Mouse (Mus musculus) kidney, embryonic 14.5 days (tissue): ENCODE measurements around the gene Trim40. TPM values are rescaled to one million over a fixed set of nuclear protein-coding genes. Genes with fewer than 3 reads are reported as not detected.

ENCODE experiments used
- ATAC-seq: fragments of 200-750 bp; cut with Nextera tagmentation; 2 replicates; pipeline ENCODE4 v1.8.0; 2017; ENCODE audit warnings: moderate number of reproducible peaks, mild to moderate bottlenecking, moderate TSS enrichment, moderate library complexity; ENCODE audit not compliant: low FRiP score, low TSS enrichment
- H3K27ac ChIP-seq: fragments of 300-500 bp; sonication (generic); 2 replicates; pipeline ENCODE4 v1.5.1; 2014; ENCODE audit warnings: low read depth, mild to moderate bottlenecking, low read length, moderate library complexity, mixed read lengths
- H3K27me3 ChIP-seq: fragments of 300-500 bp; sonication (generic); 2 replicates; pipeline ENCODE4 v1.6.1; 2014; ENCODE audit warnings: mild to moderate bottlenecking, low read length; ENCODE audit not compliant: control insufficient read depth, insufficient read depth
- H3K36me3 ChIP-seq: fragments of 300-500 bp; sonication (generic); 2 replicates; pipeline ENCODE4 v1.6.1; 2014; ENCODE audit warnings: low read length, mixed read lengths; ENCODE audit not compliant: control insufficient read depth, insufficient read depth
- H3K4me1 ChIP-seq: fragments of 300-500 bp; sonication (generic); 2 replicates; pipeline ENCODE4 v1.6.1; 2014; ENCODE audit warnings: low read length, mixed read lengths; ENCODE audit not compliant: control insufficient read depth, insufficient read depth
- H3K4me2 ChIP-seq: fragments of 300-500 bp; sonication (generic); replicated peaks from 2 replicates; pipeline ENCODE4 v1.6.1; 2014; ENCODE audit warnings: low read depth, mild to moderate bottlenecking, low read length
- H3K4me3 ChIP-seq: fragments of 300-500 bp; sonication (generic); 2 replicates; pipeline ENCODE4 v1.5.1; 2014; ENCODE audit warnings: mild to moderate bottlenecking, low read length
- H3K9ac ChIP-seq: fragments of 300-500 bp; sonication (generic); 2 replicates; pipeline ENCODE4 v1.6.1; 2014; ENCODE audit warnings: low read depth, mild to moderate bottlenecking, low read length, moderate library complexity
- H3K9me3 ChIP-seq: fragments of 300-500 bp; sonication (generic); 2 replicates; pipeline ENCODE4 v1.6.1; 2016; ENCODE audit warnings: low read length; ENCODE audit not compliant: control insufficient read depth
- WGBS: fragments of 180-500 bp; shearing (Covaris S2); extraction: QIAGEN DNeasy Blood & Tissue Kit; methylation state at CpG from one replicate; pipeline ENCODE4 v1.1.7; 2014; 5-methylcytosine and 5-hydroxymethylcytosine counted together
- polyA plus RNA-seq: library from polyadenylated mRNA; unstranded; fragments of >200 nt; fragmentation: Nextera tagmentation; extraction: Ambion mirVana; gene quantifications from 2 replicates; pipeline ENCODE4 v1.2.1, GENCODE M21; 2014

The Trim40 gene
- polyA plus RNA-seq, 1 experiment from 2014 or later: not detected

GRCm38 (mm10) chr17:36839001-36839400 lies 50.9 kb downstream of the Trim40 start:
- no peak overlapping the region for H3K4me3 ChIP-seq
- H3K4me1 ChIP-seq: peaks cover 18% of the 10 kb centered on the region; the same call in 1 of the 2 replicates
- no peaks in the 10 kb centered on the region for H3K27me3 ChIP-seq
- no peak for ATAC-seq
- H3K4me2 ChIP-seq: no peak overlapping the region
- H3K36me3 ChIP-seq: no peaks in the 10 kb centered on the region
- H3K27ac ChIP-seq: no peak overlapping the region
- no peak overlapping the region for H3K9ac ChIP-seq
- H3K9me3 ChIP-seq: no peaks in the 10 kb centered on the region
- WGBS: 82% methylated on average over 5 of the region's 5 CpGs

- under 1% methylated on average over 58 of the region's 58 CpGs for WGBS
- no peaks in the 10 kb centered on the region for H3K36me3 ChIP-seq
- ATAC-seq: peak; percentile 99
- H3K4me3 ChIP-seq: peak within 1 kb of the TSS; percentile 65
- H3K9me3 ChIP-seq: no peaks in the 10 kb centered on the region
- H3K27me3 ChIP-seq: no peaks in the 10 kb centered on the region
- H3K9ac ChIP-seq: peak within 1 kb of the TSS; percentile 87
- peak within 1 kb of the TSS; percentile 92 for H3K27ac ChIP-seq
- H3K4me2 ChIP-seq: peak within 1 kb of the TSS; percentile 63
- peaks cover 13% of the 10 kb centered on the region; the same call in 1 of the 2 replicates for H3K4me1 ChIP-seq
Observed at GRCm38 (mm10) chr17:36836874-36837647, 52.9 kb downstream of the Trim40 start, which contains the start of gene Trim26. TSS of gene Trim26 (plus strand) at chr17:36837134.

GRCm38 (mm10) chr17:36836427-36836812 lies 53.5 kb downstream of the Trim40 start:
- peak overlapping the region; percentile 87; the same call in 1 of the 2 replicates for H3K9ac ChIP-seq
- H3K4me2 ChIP-seq: peak overlapping the region; percentile 63
- H3K36me3 ChIP-seq: no peaks in the 10 kb centered on the region
- ATAC-seq: no peak
- H3K27me3 ChIP-seq: no peaks in the 10 kb centered on the region
- H3K4me3 ChIP-seq: peak overlapping the region; percentile 65
- H3K27ac ChIP-seq: peak overlapping the region; percentile 67; the same call in 1 of the 2 replicates
- peaks cover 13% of the 10 kb centered on the region; the same call in 1 of the 2 replicates for H3K4me1 ChIP-seq
- WGBS: 19% methylated on average over 3 of the region's 3 CpGs
- H3K9me3 ChIP-seq: no peaks in the 10 kb centered on the region

- Histone ChIP-seq H3K4me3 (peak overlapping the region; percentile 65; the same call in 1 of the 2 replicates), H3K36me3 (no peaks in the 10 kb centered on the region), H3K27ac (peak overlapping the region; percentile 67; the same call in 1 of the 2 replicates), H3K9me3 (no peaks in the 10 kb centered on the region), H3K4me2 (peak overlapping the region; percentile 63), H3K4me1 (peaks cover 13% of the 10 kb centered on the region; the same call in 1 of the 2 replicates), H3K9ac (0 out of 2 replicates have a peak overlapping the region, but pooled peaks have one; percentile 87), H3K27me3 (no peaks in the 10 kb centered on the region)
- ATAC-seq: peak; percentile 20; the same call in 1 of the 2 replicates
- 33% methylated on average over 12 of the region's 12 CpGs for WGBS
Observed at GRCm38 (mm10) chr17:36835591-36836426, 54.1 kb downstream of the Trim40 start.

DNA sequence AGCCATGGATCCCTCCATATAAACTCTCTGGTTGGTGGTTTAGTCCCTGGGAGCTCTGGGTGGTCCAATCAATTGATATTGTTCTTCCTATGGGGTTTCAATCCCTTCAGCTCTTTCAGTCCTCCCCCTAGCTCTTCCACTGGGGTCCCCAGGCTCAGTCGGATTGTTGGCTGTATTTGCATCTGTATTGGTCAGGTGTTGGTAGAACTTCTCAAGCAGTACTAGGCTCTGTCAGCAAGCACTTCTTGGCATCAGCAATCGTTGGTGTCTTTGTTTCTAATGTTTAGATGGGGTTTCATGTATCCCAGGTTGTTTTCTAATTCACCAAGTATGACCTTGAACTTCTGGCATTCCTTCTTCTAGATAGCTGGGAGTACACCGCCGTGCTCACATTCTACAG lies 57.2 kb downstream of the Trim40 start:
- no peak overlapping the region for H3K27ac ChIP-seq
- H3K9ac ChIP-seq: no peak overlapping the region
- no peak overlapping the region for H3K4me2 ChIP-seq
- H3K9me3 ChIP-seq: no peaks in the 10 kb centered on the region
- no peak overlapping the region for H3K4me3 ChIP-seq
- H3K4me1 ChIP-seq: peaks cover 8% of the 10 kb centered on the region; the same call in 1 of the 2 replicates
- no peak for ATAC-seq
- H3K36me3 ChIP-seq: no peaks in the 10 kb centered on the region
- no peaks in the 10 kb centered on the region for H3K27me3 ChIP-seq
- WGBS: 55% methylated on average over 4 of the region's 4 CpGs

Other genes starting within 250 kb of the Trim40 start
- not detected in 2 replicates for gene H2-M9, start 247.5 kb downstream of the Trim40 start, polyA plus RNA-seq
- gene H2-M1, start 217.9 kb downstream of the Trim40 start, polyA plus RNA-seq: not detected in 2 replicates
- gene H2-M10.5, start 117.2 kb downstream of the Trim40 start, polyA plus RNA-seq: not detected in 2 replicates
- not detected in 2 replicates for gene H2-M10.6, start 78.0 kb downstream of the Trim40 start, polyA plus RNA-seq
- 23.7 and 32.3 TPM in 2 replicates for gene Trim26, start 53.0 kb downstream of the Trim40 start, polyA plus RNA-seq
- 0.10 and 0.23 TPM in 2 replicates for gene Trim15, start 22.9 kb downstream of the Trim40 start, polyA plus RNA-seq
- gene Trim10, start 20.5 kb downstream of the Trim40 start, polyA plus RNA-seq: 1.3 and 2.9 TPM in 2 replicates
- gene Trim31, start 8.0 kb upstream of the Trim40 start, polyA plus RNA-seq: not detected in 2 replicates
- gene Rnf39, start 52.8 kb upstream of the Trim40 start, polyA plus RNA-seq: 0.22 and 0.37 TPM in 2 replicates
- gene Ppp1r11, start 61.6 kb upstream of the Trim40 start, polyA plus RNA-seq: 125 and 163 TPM in 2 replicates
- 97.6 and 130 TPM in 2 replicates for gene Znrd1, start 68.4 kb upstream of the Trim40 start, polyA plus RNA-seq
- gene Znrd1as, start 68.5 kb upstream of the Trim40 start, polyA plus RNA-seq: 6.6 and 10.3 TPM in 2 replicates
- gene 2410137M14Rik, start 91.1 kb upstream of the Trim40 start, polyA plus RNA-seq: not detected in 2 replicates
- 0.16 and 0.39 TPM in 2 replicates for gene H2-M5, start 99.4 kb upstream of the Trim40 start, polyA plus RNA-seq
- 44.6 and 67.5 TPM in 2 replicates for gene Zfp57, start 111.0 kb upstream of the Trim40 start, polyA plus RNA-seq
- 0.12 and 0.14 TPM in 2 replicates for gene Mog, start 133.3 kb upstream of the Trim40 start, polyA plus RNA-seq
- 8.1 and 11.6 TPM in 2 replicates for gene Gabbr1, start 155.8 kb upstream of the Trim40 start, polyA plus RNA-seq
- gene Olfr90, start 198.4 kb upstream of the Trim40 start, polyA plus RNA-seq: not detected in 2 replicates
- not detected in 2 replicates for gene Olfr91, start 208.2 kb upstream of the Trim40 start, polyA plus RNA-seq
- gene Olfr92, start 230.0 kb upstream of the Trim40 start, polyA plus RNA-seq: not detected in 2 replicates